Mouse (Mus musculus) ES-Bruce4 (cell line): ENCODE results near the gene Treh. TPM values are rescaled to one million over a fixed set of nuclear protein-coding genes. Genes with fewer than 3 reads are reported as not detected.
"Not testable (repeated sequence)": the region's sequence is repeated elsewhere in the genome, so short reads cannot be mapped to it uniquely, and the experiment has no call there.

Source experiments
- H3K27ac ChIP-seq: 2 replicates; pipeline ENCODE4 v1.5.1; 2012; ENCODE audit warnings: low read length, inconsistent platforms; ENCODE audit not compliant: insufficient read depth
- H3K27me3 ChIP-seq: 2 replicates; pipeline ENCODE4 v1.6.1; 2012; ENCODE audit warnings: mild to moderate bottlenecking, low read length, inconsistent platforms; ENCODE audit not compliant: control insufficient read depth, poor library complexity, insufficient read depth, severe bottlenecking
- H3K36me3 ChIP-seq: 2 replicates; pipeline ENCODE4 v1.6.1; 2012; ENCODE audit warnings: inconsistent platforms, mild to moderate bottlenecking, low read length, moderate library complexity; ENCODE audit not compliant: control insufficient read depth, poor library complexity, insufficient read depth, severe bottlenecking
- H3K4me1 ChIP-seq: one replicate; pipeline ENCODE4 v1.8.1; 2011; ENCODE audit warnings: low read length; ENCODE audit not compliant: control insufficient read depth, insufficient read depth
- H3K4me3 ChIP-seq: 2 replicates; pipeline ENCODE4 v1.5.1; 2011; ENCODE audit warnings: low read depth, mild to moderate bottlenecking, low read length
- H3K9ac ChIP-seq: 2 replicates; pipeline ENCODE4 v1.6.1; 2012; ENCODE audit warnings: low read depth, mild to moderate bottlenecking, inconsistent platforms; ENCODE audit not compliant: poor library complexity, severe bottlenecking
- H3K9me3 ChIP-seq: replicated peaks from 2 replicates; pipeline ENCODE4 v1.6.1; 2012; ENCODE audit warnings: mild to moderate bottlenecking, low read length, inconsistent platforms; ENCODE audit not compliant: control insufficient read depth, poor library complexity, insufficient read depth, severe bottlenecking
- CTCF ChIP-seq: IDR thresholded peaks from one replicate; pipeline ENCODE4 v1.8.1; 2011; ENCODE audit warnings: low read depth, low read length
- EP300 ChIP-seq: IDR thresholded peaks from 2 replicates; pipeline ENCODE4 v1.6.1; 2011; ENCODE audit warnings: low read depth, low read length; ENCODE audit not compliant: insufficient read depth
- POLR2A ChIP-seq: IDR thresholded peaks from one replicate; pipeline ENCODE4 v1.8.1; 2011; ENCODE audit warnings: low read length; ENCODE audit not compliant: insufficient read depth
- polyA plus RNA-seq: library from polyadenylated mRNA; stranded (reverse); fragments of >200 nt; gene quantifications from 2 replicates; pipeline ENCODE4 v1.2.4, GENCODE M21; 2011; ENCODE audit warnings: low read depth; ENCODE audit not compliant: missing spikeins, insufficient read depth, insufficient read length

The Treh gene
- polyA plus RNA-seq, result not detected in 2 replicates

- no peaks in the 10 kb centered on the region for H3K36me3 ChIP-seq
Observed at GRCm38 (mm10) chr9:44673005-44673404, at the start of gene Treh. Gene Treh, plus strand, starts transcription at chr9:44673233.

GRCm38 (mm10) chr9:44624390-44624789 is 48.6 kb upstream of the Treh start:
- H3K27me3 ChIP-seq, result no peaks in the 10 kb centered on the region
- no peak overlapping the region for H3K4me3 ChIP-seq
- no peak overlapping the region for H3K9ac ChIP-seq
- H3K36me3 ChIP-seq, result peaks cover 78% of the 10 kb centered on the region
- H3K4me1 ChIP-seq, result peaks cover 2% of the 10 kb centered on the region
- H3K27ac ChIP-seq, result no peak overlapping the region
- TF ChIP-seq CTCF (no peak), POLR2A (no peak), EP300 (no peak)
- H3K9me3 ChIP-seq, result no peaks in the 10 kb centered on the region

More at GRCm38 (mm10) chr9:44673005-44673404, at the start of gene Treh:
- Histone ChIP-seq H3K4me3 (no peak within 1 kb of the TSS), H3K9me3 (no peaks in the 10 kb centered on the region), H3K9ac (no peak within 1 kb of the TSS), H3K27ac (no peak within 1 kb of the TSS), H3K27me3 (no peaks in the 10 kb centered on the region), H3K4me1 (no peaks in the 10 kb centered on the region)
- no peak for TF ChIP-seq CTCF
- no peak for TF ChIP-seq POLR2A
- TF ChIP-seq EP300, result no peak

- Histone ChIP-seq H3K4me1 (peaks cover 2% of the 10 kb centered on the region), H3K27me3 (no peaks in the 10 kb centered on the region), H3K27ac (no peak overlapping the region), H3K36me3 (peaks cover 81% of the 10 kb centered on the region), H3K9me3 (no peaks in the 10 kb centered on the region), H3K4me3 (no peak overlapping the region), H3K9ac (no peak overlapping the region)
- TF ChIP-seq CTCF, result no peak
- TF ChIP-seq EP300, result no peak
- TF ChIP-seq POLR2A, result no peak
Observed at GRCm38 (mm10) chr9:44626268-44626667, 46.8 kb upstream of the Treh start.

- no peaks in the 10 kb centered on the region for H3K9me3 ChIP-seq
- no peaks in the 10 kb centered on the region for H3K27me3 ChIP-seq
- peaks cover 47% of the 10 kb centered on the region for H3K36me3 ChIP-seq
- no peak for TF ChIP-seq EP300
- TF ChIP-seq CTCF, result peak; percentile 39
- no peak overlapping the region for H3K27ac ChIP-seq
- no peak overlapping the region for H3K4me3 ChIP-seq
- H3K9ac ChIP-seq, result no peak overlapping the region
- no peaks in the 10 kb centered on the region for H3K4me1 ChIP-seq
Observed at GRCm38 (mm10) chr9:44637551-44638169, 35.4 kb upstream of the Treh start.

- H3K9me3 ChIP-seq, H3K27me3 ChIP-seq, H3K27ac ChIP-seq, H3K4me3 ChIP-seq, H3K9ac ChIP-seq, H3K4me1 ChIP-seq: not testable (repeated sequence)
- peaks cover 36% of the 10 kb centered on the region for H3K36me3 ChIP-seq
Observed at GRCm38 (mm10) chr9:44638726-44639125, 34.3 kb upstream of the Treh start.

- not testable (repeated sequence) for H3K4me3 ChIP-seq, H3K27ac ChIP-seq, H3K27me3 ChIP-seq, H3K9ac ChIP-seq, H3K4me1 ChIP-seq, H3K9me3 ChIP-seq
- peaks cover 25% of the 10 kb centered on the region for H3K36me3 ChIP-seq
Observed at GRCm38 (mm10) chr9:44640028-44640427, 33.0 kb upstream of the Treh start.
